Mouse (Mus musculus): Measurements from ENCODE around the gene Tpi1.
A peak's percentile ranks its signal among the peaks of the same experiment; 100 is the strongest.
"Not testable (repeated sequence)": the region's sequence is repeated elsewhere in the genome, so short reads cannot be mapped to it uniquely, and the experiment has no call there.

Gene Tpi1

GRCm38 (mm10) chr6:124831199-124831598, 17.1 kb upstream of the Tpi1 start:
- DNase-seq (ENCODE audit: low read depth, low spot score): not testable (repeated sequence)

GRCm38 (mm10) chr6:124829799-124830700, 16.0 kb upstream of the Tpi1 start:
- DNase-seq (ENCODE audit: low read depth, low spot score): peak; percentile 97

DNA sequence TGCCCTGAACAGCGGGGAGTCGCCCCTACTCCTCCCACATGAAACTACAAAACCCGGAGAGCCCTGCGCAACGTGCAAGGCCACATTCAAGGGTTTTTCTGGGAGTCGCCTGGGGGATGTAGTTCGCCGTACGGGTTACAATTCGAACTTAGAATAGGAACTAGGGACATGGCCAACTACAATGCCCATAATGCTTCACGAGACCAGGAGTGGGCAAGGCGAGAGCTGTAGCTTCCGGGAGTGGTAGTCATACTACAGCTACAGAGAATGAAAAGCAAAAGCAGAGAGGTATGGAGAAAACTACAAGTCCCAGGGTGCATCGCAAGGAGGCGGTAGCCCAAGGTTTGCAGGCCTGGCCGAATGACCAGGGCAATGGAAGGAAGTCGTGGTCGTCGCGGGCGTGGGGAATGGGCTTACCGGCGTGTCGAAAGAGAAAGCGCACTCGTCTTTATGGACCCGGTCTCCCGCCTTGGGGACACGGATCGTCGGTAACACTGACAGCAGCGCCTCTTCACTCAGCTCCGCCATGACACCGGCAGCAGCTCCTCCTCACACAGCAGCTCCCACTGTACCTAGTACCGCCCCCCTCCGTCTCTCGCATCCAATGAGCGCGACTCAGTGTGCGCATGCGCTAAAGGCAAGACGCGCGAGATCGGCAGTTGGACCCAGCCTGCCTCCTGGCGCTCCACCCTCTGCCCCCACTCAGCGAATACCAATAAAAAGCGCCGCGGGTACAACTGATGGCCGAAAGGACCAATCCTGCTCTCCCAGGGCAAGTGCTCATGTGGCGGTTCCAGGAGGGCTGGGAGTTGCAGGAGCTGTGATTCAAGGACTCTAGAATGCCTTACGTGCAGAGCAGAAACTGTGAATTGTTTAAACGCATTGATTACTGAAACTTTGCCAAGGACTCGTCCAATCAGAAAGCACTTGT, 15.0 kb upstream of the Tpi1 start, which contains the start of the genes Usp5 and Cdca3:
TSS of gene Usp5 (minus strand) at position 617 of the 931 bp plus-strand sequence.
TSS of gene Cdca3 (plus strand) at position 680 of the 931 bp plus-strand sequence.
- peak; percentile 100 for DNase-seq (ENCODE audit: low read depth, low spot score)

DNA sequence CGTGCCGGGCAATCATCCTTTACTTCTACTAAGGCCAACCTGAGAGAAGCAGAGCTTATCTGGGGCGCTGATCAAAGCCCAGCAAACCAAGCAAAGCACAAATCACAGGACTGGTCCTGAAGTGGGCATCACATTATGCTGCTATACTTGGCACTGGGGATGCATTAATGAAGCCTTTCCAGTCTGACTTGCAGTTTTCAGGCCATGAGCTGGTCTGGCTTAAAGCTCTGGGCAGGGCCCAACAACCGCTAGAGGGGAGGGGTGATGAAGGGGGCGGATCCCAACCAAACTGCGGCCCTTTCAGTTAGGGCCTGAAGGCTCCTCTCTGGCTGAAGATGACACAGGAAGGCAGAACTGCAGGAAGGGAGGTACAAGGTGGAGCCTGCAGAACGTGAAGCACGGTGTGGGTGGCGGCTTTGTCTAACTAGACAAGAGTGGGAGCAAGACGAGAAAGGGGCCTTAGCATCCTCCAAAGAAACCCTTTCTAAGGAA, 14.1 kb upstream of the Tpi1 start:
- DNase-seq (ENCODE audit: low read depth, low spot score): no peak

- DNase-seq (ENCODE audit: low read depth, low spot score): no peak
Measured at GRCm38 (mm10) chr6:124822049-124822448, 8.0 kb upstream of the Tpi1 start.

DNA sequence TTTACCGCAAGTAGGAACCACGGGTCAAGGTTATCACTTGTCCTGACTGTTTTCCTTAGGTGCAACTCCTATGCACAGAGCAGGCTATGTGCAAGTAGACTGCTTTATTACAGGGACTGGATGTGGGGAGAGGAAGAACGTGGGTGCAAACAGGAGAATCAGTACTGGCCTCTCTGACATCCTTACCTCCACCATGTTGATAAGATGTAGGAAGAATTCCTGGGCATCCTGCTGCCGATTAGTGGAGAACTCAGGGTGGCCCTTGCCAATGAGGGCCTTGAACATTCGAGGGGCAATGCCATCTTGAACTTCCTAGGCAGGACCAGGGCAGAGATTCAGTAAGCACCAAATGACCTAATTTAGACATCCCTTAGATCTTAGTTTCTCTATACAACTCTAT, 6.8 kb upstream of the Tpi1 start:
- no peak for DNase-seq (ENCODE audit: low read depth, low spot score)

DNA sequence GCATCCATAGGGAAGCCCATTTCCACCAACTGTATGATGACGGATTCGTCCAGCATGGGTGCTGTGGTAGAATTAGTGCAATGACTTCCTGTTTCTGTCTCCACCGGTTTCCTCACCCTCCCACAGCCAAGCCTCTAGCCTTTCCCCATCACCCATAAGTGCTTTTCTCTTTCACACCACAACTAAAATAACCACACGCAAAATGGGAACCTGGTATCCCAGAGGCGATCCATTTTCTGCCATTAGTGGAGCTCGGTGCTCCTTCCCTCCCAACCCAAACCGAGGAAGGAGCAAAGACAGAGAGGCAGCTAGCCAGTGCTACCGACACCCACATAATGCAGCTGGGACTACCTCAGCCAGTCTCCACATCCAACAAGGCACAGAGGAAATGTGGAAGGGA, 3.9 kb upstream of the Tpi1 start:
- DNase-seq (ENCODE audit: low read depth, low spot score): no peak

- DNase-seq (ENCODE audit: low read depth, low spot score): no peak
Measured at GRCm38 (mm10) chr6:124817563-124817962, 3.5 kb upstream of the Tpi1 start.

- no peak for DNase-seq (ENCODE audit: low read depth, low spot score)
Measured at GRCm38 (mm10) chr6:124817125-124817524, 3.0 kb upstream of the Tpi1 start.

DNA sequence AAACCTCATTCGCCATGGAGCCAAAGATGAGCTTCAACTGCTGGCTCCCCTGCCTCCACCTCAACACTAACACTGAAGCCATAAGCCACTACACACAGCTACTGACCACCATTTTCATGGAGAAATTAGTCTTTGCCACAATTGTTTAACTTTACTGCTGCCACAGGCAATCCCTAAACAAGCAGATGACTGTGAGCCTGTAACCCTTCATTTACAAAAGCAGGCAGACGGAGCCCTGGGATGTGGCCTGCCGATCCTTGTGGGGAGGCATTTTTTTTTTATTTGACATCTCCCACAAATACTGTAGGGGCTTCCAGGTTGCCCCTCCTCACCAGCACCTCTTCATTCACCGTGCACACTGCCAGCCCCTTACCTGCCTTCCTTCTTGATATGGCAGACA, 2.5 kb upstream of the Tpi1 start:
- no peak for DNase-seq (ENCODE audit: low read depth, low spot score)

DNA sequence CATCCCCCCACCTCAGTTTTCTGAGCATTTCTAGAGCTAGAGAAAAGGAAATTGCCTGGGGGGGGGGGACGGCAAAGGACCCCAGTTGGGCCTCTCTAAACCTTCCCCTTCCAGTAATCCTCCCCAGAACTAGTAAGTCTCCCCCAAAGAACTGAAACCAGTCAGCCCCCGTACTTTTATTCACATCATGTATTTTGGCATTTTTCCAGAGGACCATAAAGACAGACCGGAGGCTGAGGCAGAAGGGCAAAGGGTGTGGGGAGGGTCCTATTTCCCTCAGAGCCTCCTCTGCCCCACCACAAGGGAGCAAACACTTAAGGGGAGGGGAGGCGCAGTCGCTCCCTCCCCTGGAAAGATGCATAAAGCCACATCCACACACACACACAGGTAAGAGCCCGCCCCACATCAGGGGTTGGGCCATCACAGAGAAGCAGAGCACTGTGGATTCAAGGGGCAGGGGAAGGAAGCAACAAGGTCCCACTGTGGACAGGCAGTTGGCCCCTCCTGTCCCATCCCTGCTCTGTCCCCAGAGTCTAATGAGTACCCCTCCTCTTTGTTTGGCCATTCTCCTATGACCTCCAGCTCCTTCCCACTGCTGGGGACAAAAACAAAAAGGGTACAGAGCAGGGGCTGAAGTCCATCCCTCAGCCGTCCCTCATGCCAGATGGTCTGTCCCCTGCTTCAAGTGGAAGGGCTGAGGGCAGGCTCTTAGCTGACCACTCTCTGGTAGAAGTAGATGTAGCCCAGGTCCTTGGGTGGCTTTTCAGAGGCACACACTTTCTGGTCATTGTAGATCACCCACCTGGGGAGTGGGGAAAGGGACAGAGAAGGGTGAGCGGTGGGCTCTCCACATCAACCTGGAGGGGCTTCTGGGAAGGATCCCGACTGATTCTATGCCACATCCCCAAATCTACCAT, 1.0 kb upstream of the Tpi1 start:
- no peak for DNase-seq (ENCODE audit: low read depth, low spot score)

DNA sequence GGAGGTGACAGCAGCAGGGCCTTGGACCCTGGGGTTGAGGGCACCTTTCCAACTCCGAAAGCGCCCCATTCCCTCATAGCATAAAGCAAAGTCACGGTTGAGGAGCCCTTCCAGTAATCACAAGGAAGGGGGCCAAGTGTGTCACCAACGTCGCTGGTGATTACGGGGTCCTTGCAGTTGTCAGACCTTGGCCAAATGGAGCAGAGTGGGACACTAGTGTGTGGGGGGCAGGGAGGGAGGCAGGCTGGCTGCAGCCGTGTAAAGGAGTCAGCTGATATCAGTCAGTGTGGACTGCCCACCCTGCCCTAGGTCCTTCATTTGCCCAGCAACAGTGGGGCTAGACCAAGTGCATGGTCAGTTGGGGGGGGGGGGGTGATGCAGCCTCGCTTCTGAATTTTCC, 352 bp upstream of the Tpi1 start:
- peak; percentile 47 for DNase-seq (ENCODE audit: low read depth, low spot score)

DNA sequence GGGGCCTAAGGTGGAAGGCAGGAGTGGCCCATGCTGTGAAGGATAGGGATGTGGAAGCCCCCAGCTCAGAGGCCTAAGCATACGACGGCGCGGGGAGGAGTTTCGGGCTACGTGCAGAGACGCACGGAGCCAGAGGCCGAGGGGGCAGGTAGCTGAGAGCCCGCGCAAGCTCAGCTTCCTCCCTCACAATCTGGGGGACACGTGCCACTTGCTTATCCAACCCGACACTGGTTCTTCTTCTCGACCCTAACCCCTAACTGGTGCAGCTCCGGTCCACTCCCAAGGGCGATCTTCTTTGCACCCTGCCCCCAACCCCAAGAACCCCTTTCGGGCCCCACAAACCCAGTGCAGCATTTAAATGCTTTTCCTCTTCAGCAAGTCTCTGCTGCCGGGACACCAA, 600 bp downstream of the Tpi1 start:
- DNase-seq (ENCODE audit: low read depth, low spot score): peak; percentile 89

GRCm38 (mm10) chr6:124812848-124813247, 1.2 kb downstream of the Tpi1 start:
- peak; percentile 88 for DNase-seq (ENCODE audit: low read depth, low spot score)

DNA sequence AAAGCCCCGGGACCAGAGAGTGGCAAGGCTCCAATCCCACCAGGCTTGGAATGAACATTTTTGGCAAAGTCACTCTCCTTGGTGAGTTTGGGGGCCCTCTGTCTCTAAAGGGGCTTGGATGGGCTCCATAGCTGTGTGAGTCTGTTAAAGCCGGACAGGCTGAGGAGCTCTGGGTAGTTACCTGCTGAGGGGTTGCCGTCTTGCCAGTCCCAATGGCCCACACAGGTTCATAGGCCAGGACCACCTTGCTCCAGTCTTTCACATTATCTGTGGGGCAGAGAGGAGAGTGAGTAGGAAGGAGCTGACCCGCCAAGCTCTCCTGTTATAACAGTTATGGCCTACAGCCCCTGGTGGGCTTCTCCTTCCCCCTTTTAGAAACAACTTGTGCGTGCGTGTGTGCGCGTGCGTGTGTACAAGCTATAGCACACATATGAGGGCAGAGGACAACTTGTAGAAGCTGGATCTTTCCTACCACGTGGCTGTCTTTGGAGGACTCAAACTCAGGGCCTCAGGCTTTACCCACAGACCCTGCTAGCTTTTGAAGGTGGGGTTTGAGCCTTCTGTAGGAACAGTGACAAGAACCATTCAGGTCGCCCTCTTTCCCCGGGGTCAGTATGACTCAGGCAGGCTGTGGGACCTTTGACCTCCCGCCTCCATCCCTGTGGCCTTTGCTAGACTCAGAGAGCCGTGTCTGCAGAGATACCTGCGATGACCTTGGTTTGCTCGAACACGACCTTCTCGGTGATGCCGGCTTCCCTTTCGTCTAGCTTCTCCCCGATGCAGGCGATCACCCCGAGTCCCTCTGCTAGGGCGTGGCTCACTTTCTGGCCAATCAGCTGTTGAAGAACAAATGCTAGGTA, 2.2 kb downstream of the Tpi1 start:
- no peak for DNase-seq (ENCODE audit: low read depth, low spot score)

GRCm38 (mm10) chr6:124811403-124811665, 2.8 kb downstream of the Tpi1 start:
- DNase-seq (ENCODE audit: low read depth, low spot score): no peak

GRCm38 (mm10) chr6:124810566-124811402, 3.3 kb downstream of the Tpi1 start:
- not testable (repeated sequence) for DNase-seq (ENCODE audit: low read depth, low spot score)

DNA sequence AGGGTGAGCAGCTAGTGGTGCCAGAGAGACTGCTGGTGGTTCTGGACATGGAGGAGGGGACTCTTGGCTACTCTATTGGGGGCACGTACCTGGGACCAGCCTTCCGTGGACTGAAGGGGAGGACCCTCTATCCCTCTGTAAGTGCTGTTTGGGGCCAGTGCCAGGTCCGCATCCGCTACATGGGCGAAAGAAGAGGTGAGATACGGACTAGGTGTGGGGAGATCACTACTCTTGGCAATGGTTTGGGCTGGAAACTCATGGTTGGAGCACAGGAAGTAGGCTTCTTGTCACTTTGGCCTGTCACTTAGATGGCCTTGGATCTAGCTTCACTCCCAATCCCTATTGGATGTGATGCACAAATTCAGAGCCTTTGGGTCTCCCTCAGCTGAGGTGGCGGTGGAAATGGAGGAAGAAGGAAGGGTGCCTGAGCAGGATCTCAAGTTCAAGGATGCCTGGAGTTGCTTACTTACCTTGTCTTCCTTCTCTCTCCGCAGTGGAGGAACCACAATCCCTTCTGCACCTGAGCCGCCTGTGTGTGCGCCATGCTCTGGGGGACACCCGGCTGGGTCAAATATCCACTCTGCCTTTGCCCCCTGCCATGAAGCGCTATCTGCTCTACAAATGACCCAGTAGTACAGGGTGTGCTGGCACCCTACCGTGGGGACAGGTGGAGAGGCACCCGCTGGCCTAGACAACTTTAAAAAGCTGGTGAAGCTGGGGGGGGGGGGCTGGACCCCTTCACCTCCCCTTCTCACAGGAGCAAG, 4.1 kb downstream of the Tpi1 start:
- no peak for DNase-seq (ENCODE audit: low read depth, low spot score)
